Mouse (Mus musculus) kidney, postnatal 36 days (tissue): ENCODE measurements at regions not wholly inside any gene's neighbourhood (a gene's known extent, or its start where the extent isn't known, plus 50 kb on each side); places are given as distances from the start of the nearest gene placed in this dataset.

Experiments
- DNase-seq, 2 experiments: peaks; one replicate each; pipeline ENCODE4 v3.0.0; 2021 to 2022; ENCODE audit warnings: mixed read lengths in 2 of 2

GRCm38 (mm10) chr12:60584846-60585245 lies 938.1 kb upstream of the Lrfn5 start:
- peak in 1 of 2 experiments; percentile 1 for DNase-seq
